Mouse (Mus musculus) intestine, embryonic 16.5 days (tissue): Measurements from ENCODE around the gene Tmem145. TPM values are rescaled to one million over a fixed set of nuclear protein-coding genes. Genes with fewer than 3 reads are reported as not detected.

Experiments
- ATAC-seq: fragments of 200-750 bp; cut with Nextera tagmentation; 2 replicates; pipeline ENCODE4 v1.8.0; 2017; ENCODE audit warnings: moderate TSS enrichment, moderate library complexity
- H3K27ac ChIP-seq: fragments of 300-500 bp; sonication (generic); 2 replicates; pipeline ENCODE4 v1.5.1; 2014; ENCODE audit warnings: mild to moderate bottlenecking, low read length
- H3K27me3 ChIP-seq: fragments of 300-500 bp; sonication (generic); replicated peaks from 2 replicates; pipeline ENCODE4 v1.6.1; 2014; ENCODE audit warnings: low read length, control low read depth, mixed read lengths; ENCODE audit not compliant: control insufficient read depth, insufficient read depth
- H3K36me3 ChIP-seq: fragments of 300-500 bp; sonication (generic); 2 replicates; pipeline ENCODE4 v1.6.1; 2014; ENCODE audit warnings: low read length, control low read depth; ENCODE audit not compliant: control insufficient read depth, insufficient read depth
- H3K4me1 ChIP-seq: fragments of 300-500 bp; sonication (generic); 2 replicates; pipeline ENCODE4 v1.6.1; 2014; ENCODE audit warnings: low read length, control low read depth, mixed read lengths; ENCODE audit not compliant: control insufficient read depth, insufficient read depth
- H3K4me2 ChIP-seq: fragments of 300-500 bp; sonication (generic); 2 replicates; pipeline ENCODE4 v1.6.1; 2014; ENCODE audit warnings: low read depth, low read length, control low read depth
- H3K4me3 ChIP-seq: fragments of 300-500 bp; sonication (generic); 2 replicates; pipeline ENCODE4 v1.5.1; 2014; ENCODE audit warnings: mild to moderate bottlenecking, low read length
- H3K9ac ChIP-seq: fragments of 300-500 bp; sonication (generic); 2 replicates; pipeline ENCODE4 v1.6.1; 2014; ENCODE audit warnings: low read depth, low read length
- H3K9me3 ChIP-seq: fragments of 300-500 bp; sonication (generic); 2 replicates; pipeline ENCODE4 v1.6.1; 2016; ENCODE audit warnings: low read length, control low read depth; ENCODE audit not compliant: control insufficient read depth
- WGBS: fragments of 180-500 bp; shearing (Covaris S2); extraction: QIAGEN DNeasy Blood & Tissue Kit; methylation state at CpG from one replicate; pipeline ENCODE4 v1.1.7; 2014; 5-methylcytosine and 5-hydroxymethylcytosine counted together
- polyA plus RNA-seq: library from polyadenylated mRNA; unstranded; fragments of >200 nt; fragmentation: Nextera tagmentation; extraction: Ambion mirVana; gene quantifications from 2 replicates; pipeline ENCODE4 v1.2.1, GENCODE M21; 2015

Tmem145 gene
- polyA plus RNA-seq, 1 experiment from 2014 or later: 0.61 TPM

DNA sequence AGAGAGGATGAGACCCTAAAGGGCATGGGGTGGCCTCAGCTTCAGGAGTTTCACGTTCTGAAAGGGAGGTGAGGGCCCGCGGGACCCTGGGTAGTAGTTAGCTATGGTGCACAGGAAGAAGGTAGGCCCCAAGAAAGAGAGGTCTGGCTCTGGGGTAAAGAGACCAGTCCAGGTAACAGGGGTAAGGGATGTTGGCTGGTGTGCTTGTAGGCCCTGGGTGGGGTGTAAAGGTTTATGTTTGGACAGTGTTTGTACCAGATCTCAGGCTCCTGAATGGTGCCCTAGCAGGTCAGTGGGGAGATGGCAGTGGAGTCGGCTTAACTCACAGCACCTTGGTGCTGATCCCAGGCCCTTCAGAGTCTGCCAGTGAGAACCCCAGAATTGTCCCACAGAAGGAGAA is 36.9 kb upstream of the Tmem145 start:
- Histone ChIP-seq H3K4me1 (peaks cover 26% of the 10 kb centered on the region), H3K9me3 (no peaks in the 10 kb centered on the region), H3K27me3 (no peaks in the 10 kb centered on the region), H3K4me2 (peak overlapping the region; percentile 80), H3K27ac (peak overlapping the region; percentile 17), H3K36me3 (peaks cover 2% of the 10 kb centered on the region), H3K4me3 (peak overlapping the region; percentile 87), H3K9ac (peak overlapping the region; percentile 94)
- ATAC-seq: no peak
- WGBS: 42% methylated on average over 4 of the region's 4 CpGs

DNA sequence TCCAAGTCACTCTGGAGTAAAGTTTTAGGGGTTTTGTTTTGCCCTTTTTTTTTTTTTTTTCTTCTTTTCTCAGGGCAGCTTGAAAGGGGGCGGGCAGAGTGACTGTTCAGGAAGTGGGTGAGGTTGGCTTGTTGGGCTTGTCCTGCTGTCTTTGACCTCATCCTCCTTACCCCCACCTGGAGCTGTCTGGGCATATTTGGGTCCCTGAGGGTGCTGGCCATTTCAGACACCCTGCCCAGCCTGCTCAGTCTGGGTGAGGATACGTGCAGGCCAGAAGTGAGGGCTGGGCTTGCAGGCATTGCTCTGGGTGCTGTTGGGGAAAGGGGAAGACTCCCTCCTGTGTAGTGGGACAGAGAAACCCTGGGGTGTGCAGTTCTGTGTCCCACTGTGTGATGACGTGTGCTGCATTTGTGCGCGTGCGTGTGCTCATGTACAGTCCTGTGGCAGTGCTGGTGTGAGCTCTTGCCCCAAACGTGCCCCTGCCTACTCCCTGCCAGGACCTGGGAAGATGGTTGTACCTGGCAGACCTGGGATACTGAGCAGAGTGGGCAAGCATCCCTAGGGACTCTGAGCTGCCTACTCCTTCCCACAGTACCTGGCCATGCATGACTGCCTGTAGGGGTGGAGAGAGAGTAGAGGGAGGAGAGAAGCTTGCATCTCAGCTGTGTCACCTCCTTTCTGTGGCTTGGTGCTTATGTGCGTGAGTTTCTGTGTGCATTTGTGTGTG is 36.2 kb upstream of the Tmem145 start:
- H3K4me2 ChIP-seq: peak overlapping the region; percentile 20; the same call in 1 of the 2 replicates
- H3K27ac ChIP-seq: peak overlapping the region; percentile 17
- 0 out of 2 replicates have a peak overlapping the region, but pooled peaks have one; percentile 87 for H3K4me3 ChIP-seq
- peaks cover 30% of the 10 kb centered on the region for H3K4me1 ChIP-seq
- peak overlapping the region; percentile 94 for H3K9ac ChIP-seq
- H3K36me3 ChIP-seq: peaks cover 2% of the 10 kb centered on the region
- H3K9me3 ChIP-seq: no peaks in the 10 kb centered on the region
- ATAC-seq: no peak
- WGBS: 78% methylated on average over 8 of the region's 8 CpGs
- no peaks in the 10 kb centered on the region for H3K27me3 ChIP-seq

DNA sequence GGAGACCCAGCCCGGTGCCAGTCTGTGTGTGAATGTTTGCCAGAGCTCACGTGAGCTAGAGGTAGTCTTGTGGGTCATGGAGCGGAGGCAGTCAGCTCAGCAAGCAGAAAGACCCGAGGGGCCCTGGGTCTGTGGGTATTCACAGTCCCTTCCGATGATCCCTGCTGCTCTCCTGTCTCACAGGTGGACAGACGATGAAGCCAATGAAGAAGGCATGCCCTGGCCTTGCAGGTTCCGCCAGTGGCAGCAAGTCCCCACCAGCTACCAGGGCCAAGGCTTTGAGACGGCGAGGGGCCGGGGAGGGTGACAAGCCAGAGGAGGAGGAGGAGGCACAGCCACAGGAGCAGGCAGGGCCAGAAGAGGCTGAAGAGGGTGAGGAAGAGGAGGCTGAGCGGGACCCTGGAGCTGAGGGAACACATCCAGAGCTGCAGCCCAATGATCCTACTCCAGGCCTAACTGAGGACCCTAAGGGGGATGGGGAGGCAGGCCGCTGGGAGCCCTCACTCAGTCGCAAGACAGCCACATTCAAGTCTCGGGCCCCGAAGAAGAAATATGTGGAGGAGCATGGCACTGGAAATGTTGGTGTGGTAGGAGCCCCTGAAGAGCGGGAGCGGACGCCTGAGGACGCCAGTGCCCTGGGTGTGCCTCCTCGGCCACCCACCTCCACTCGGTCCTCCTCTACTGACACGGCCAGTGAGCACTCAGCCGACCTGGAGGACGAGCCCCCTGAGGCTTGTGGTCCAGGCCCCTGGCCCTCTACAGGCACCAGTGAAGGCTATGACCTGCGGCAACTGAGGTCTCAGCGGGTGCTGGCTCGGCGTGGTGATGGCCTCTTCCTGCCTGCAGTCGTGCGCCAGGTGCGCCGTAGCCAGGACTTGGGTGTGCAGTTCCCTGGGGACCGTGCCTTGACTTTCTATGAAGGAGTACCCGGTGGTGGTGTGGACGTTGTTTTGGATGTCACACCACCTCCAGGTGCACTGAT is 35.0 kb upstream of the Tmem145 start:
- no peaks in the 10 kb centered on the region for H3K27me3 ChIP-seq
- H3K4me1 ChIP-seq: peaks cover 40% of the 10 kb centered on the region
- H3K4me3 ChIP-seq: no peak overlapping the region
- H3K36me3 ChIP-seq: peaks cover 2% of the 10 kb centered on the region
- H3K27ac ChIP-seq: no peak overlapping the region
- no peak for ATAC-seq
- WGBS: 90% methylated on average over 35 of the region's 35 CpGs
- no peak overlapping the region for H3K9ac ChIP-seq
- H3K4me2 ChIP-seq: no peak overlapping the region
- no peaks in the 10 kb centered on the region for H3K9me3 ChIP-seq

DNA sequence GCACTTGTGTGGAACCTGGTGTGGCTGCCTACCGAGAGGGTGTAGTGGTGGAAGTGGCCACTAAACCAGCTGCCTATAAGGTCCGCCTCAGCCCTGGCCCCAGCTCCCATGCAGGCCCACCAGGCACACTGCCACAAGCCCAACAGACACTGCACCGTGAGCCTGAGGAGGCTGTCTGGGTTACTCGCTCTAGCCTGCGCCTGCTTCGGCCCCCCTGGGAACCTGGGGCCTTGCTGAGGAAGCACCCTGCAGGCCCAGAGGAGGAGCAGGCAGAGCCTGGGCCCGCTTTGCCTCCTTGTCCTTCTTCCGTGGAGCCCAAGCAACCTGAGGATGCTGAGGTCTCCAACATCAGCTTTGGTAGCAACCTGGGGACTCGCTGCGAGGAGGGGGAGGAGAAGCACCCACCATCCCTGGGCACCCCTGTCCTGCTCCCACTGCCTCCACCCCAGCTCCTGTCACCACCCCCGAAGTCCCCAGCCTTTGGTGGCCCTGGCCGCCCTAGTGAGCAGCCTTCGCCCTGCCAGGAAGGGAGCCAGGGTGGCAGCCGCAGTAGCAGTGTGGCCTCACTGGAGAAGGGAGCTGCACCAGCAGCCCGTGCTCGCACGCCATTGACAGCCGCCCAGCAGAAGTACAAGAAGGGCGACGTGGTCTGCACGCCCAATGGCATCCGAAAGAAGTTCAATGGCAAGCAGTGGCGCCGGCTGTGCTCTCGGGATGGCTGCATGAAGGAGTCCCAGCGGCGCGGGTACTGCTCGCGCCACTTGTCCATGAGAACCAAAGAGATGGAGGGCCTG is 34.1 kb upstream of the Tmem145 start:
- ATAC-seq: no peak
- H3K9me3 ChIP-seq: no peaks in the 10 kb centered on the region
- H3K27me3 ChIP-seq: no peaks in the 10 kb centered on the region
- 88% methylated on average over 29 of the region's 30 CpGs for WGBS
- peaks cover 2% of the 10 kb centered on the region for H3K36me3 ChIP-seq
- peaks cover 44% of the 10 kb centered on the region for H3K4me1 ChIP-seq
- no peak overlapping the region for H3K4me3 ChIP-seq
- H3K27ac ChIP-seq: no peak overlapping the region
- no peak overlapping the region for H3K4me2 ChIP-seq
- H3K9ac ChIP-seq: no peak overlapping the region

DNA sequence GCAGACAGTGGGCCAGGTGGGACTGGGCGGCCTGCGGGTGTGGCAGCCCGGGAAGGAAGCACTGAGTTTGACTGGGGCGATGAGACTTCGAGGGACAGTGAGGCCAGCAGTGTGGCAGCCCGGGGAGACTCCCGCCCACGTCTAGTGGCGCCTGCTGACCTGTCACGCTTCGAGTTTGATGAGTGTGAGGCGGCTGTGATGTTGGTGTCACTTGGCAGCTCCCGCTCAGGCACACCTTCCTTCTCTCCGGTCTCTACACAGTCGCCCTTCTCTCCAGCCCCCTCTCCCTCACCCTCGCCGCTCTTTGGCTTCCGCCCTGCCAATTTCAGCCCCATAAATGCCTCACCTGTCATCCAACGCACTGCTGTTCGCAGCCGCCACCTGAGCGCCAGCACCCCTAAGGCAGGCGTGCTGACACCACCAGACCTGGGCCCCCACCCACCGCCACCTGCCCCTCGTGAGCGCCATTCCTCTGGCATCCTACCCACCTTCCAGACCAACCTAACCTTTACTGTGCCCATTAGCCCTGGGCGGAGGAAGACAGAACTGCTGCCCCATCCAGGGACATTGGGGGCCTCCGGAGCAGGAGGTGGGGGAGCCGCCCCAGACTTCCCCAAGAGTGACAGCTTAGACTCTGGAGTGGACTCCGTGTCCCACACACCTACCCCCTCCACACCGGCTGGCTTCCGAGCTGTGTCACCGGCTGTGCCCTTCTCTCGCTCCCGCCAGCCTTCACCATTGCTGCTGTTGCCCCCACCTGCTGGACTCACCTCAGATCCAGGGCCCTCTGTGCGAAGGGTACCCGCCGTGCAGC is 33.3 kb upstream of the Tmem145 start:
- H3K4me1 ChIP-seq: peaks cover 43% of the 10 kb centered on the region
- H3K9ac ChIP-seq: no peak overlapping the region
- H3K9me3 ChIP-seq: no peaks in the 10 kb centered on the region
- H3K27ac ChIP-seq: no peak overlapping the region
- H3K27me3 ChIP-seq: no peaks in the 10 kb centered on the region
- H3K36me3 ChIP-seq: peaks cover 2% of the 10 kb centered on the region
- WGBS: 84% methylated on average over 38 of the region's 38 CpGs
- no peak overlapping the region for H3K4me2 ChIP-seq
- H3K4me3 ChIP-seq: no peak overlapping the region
- ATAC-seq: no peak

DNA sequence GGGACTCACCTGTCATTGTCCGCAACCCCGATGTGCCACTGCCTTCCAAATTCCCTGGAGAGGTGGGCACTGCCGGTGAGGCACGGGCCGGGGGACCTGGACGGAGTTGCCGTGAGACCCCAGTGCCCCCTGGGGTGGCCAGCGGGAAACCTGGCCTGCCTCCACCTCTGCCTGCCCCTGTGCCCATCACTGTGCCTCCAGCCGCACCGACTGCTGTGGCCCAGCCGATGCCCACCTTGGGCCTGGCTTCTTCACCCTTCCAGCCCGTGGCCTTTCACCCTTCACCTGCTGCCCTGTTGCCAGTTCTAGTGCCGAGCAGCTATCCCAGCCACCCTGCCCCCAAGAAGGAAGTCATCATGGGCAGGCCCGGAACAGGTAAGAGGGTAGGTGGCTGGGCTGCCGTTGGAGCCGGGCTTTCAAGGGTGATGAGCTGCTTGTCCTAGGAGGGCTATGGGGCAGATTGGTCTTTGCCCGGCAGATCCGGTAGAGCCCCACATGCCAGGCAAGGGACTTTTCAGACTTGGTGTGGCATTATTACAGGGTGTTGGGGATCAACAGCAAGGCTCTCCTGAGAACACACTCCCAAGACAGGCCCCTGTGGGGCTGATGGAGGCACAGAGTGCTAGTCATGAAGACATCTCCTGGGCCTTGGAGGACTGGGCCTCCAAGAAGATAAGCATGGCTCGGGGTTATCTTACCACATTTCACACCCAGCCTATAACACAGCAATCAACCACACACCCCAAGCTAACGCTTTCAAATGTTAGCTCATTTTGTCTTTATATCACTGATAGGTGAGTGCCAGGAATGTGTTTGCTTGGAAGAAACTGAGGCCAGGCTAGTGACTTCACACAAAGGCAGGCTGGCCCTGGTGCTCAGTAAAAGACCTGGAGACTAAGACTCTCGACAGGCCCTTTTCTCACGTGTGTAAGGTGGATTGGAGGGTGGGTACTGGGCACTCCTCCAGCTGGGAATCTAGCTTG is 32.4 kb upstream of the Tmem145 start:
- peaks cover 47% of the 10 kb centered on the region for H3K4me1 ChIP-seq
- H3K36me3 ChIP-seq: peaks cover 2% of the 10 kb centered on the region
- H3K27ac ChIP-seq: no peak overlapping the region
- no peak for ATAC-seq
- WGBS: 88% methylated on average over 22 of the region's 22 CpGs
- no peaks in the 10 kb centered on the region for H3K9me3 ChIP-seq
- peak overlapping the region; percentile 39; the same call in 1 of the 2 replicates for H3K9ac ChIP-seq
- H3K4me3 ChIP-seq: no peak overlapping the region
- no peaks in the 10 kb centered on the region for H3K27me3 ChIP-seq
- no peak overlapping the region for H3K4me2 ChIP-seq

DNA sequence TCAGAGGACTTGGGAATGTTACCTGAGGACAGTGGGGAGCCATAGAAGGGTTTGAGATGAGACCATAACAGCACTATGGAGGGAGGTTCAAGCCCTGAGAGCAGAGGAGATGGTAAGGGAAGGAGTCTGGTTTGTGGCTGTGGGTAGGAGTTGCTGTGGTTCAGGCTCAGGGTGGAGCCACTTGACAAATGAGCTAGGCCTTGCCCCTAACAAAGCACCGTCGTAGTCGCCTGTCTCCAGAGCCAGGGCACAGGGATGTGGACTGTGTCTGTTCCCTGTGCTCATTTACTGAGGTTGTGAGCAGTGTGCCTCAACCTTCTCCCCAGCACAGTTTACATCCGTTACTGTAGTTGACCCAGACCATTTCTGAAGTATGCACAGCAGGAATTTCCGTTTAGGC is 31.3 kb upstream of the Tmem145 start:
- WGBS: 55% methylated on average over 5 of the region's 5 CpGs
- H3K27ac ChIP-seq: no peak overlapping the region
- no peak overlapping the region for H3K4me2 ChIP-seq
- H3K27me3 ChIP-seq: no peaks in the 10 kb centered on the region
- peaks cover 41% of the 10 kb centered on the region for H3K4me1 ChIP-seq
- H3K36me3 ChIP-seq: peaks cover 2% of the 10 kb centered on the region
- no peaks in the 10 kb centered on the region for H3K9me3 ChIP-seq
- ATAC-seq: no peak
- no peak overlapping the region for H3K4me3 ChIP-seq
- 0 out of 2 replicates have a peak overlapping the region, but pooled peaks have one; percentile 10 for H3K9ac ChIP-seq

DNA sequence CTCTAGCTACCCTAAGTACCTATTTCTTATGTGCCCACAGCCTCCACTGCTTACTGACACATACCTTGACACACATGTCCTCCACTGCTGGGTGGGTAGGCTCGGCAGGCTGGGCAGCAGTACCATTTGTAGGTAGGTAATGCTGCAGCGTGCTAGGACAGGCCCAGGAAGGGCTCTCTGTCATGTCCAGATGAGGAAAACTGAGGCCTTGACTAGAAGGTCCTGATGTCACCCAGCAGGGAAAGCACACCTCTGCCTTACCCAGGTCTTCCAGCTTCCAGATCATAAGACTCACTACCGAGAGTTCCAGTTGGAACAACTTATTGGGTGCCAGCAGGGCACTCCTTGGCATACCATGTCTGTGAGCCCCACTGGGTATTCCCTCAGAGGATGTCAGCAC is 30.9 kb upstream of the Tmem145 start:
- no peak overlapping the region for H3K4me3 ChIP-seq
- H3K9ac ChIP-seq: 0 out of 2 replicates have a peak overlapping the region, but pooled peaks have one; percentile 44
- no peak overlapping the region for H3K27ac ChIP-seq
- H3K9me3 ChIP-seq: no peaks in the 10 kb centered on the region
- H3K4me1 ChIP-seq: peaks cover 41% of the 10 kb centered on the region
- H3K36me3 ChIP-seq: peaks cover 2% of the 10 kb centered on the region
- H3K4me2 ChIP-seq: no peak overlapping the region
- H3K27me3 ChIP-seq: no peaks in the 10 kb centered on the region
- 86% methylated on average over 3 of the region's 3 CpGs for WGBS
- no peak for ATAC-seq
